Mouse (Mus musculus): ENCODE data around the gene Klhl15.
A peak's percentile ranks its signal among the peaks of the same experiment; 100 is the strongest.
"Not testable (repeated sequence)": the region's sequence is repeated elsewhere in the genome, so short reads cannot be mapped to it uniquely, and the experiment has no call there.

Klhl15 gene

GRCm38 (mm10) chrX:94234532-94235189, at the start of gene Klhl15:
TSS of gene Klhl15 (plus strand) at chrX:94234599.
- DNase-seq (ENCODE audit: low spot score): peak; percentile 90

DNA sequence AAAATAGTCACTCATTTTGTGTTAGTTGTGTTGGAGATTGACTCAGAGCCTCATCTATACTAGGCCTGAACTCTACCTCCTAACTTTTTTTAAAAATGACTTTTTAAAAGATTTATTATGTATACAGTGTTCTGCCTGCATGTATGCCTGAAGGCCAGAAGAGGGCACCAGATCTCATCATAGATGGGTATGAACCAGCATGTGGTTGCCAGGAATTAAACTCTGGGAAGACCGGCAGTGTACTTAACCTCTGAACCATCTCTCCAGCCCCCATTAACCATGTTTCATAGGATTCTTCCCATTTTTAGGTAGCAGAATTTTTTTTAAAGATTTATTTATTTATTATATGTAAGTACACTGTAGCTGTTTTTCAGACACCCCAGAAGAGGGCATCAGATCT, 49.2 kb upstream of the Klhl15 start:
- no peak for DNase-seq (ENCODE audit: low spot score)

DNA sequence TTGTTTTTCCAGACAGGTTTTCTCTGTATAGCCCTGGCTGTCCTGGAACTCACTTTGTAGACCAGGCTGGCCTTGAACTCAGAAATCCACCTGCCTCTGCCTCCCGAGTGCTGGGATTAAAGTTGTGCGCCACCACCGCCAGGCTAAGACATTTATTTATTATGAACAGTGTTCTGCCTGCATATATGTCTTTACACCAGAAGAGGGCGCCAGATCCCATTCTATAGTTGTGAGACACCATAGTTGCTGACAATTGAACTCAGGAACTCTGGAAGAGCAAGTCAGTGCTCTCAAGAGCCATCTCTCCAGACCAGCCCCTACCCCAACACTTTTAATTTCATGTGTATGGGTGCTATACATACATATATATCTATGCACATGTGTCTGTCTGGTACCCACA, 40.5 kb upstream of the Klhl15 start:
- not testable (repeated sequence) for DNase-seq (ENCODE audit: low spot score)

GRCm38 (mm10) chrX:94197789-94198188, 36.6 kb upstream of the Klhl15 start:
- no peak for DNase-seq (ENCODE audit: low spot score)

DNA sequence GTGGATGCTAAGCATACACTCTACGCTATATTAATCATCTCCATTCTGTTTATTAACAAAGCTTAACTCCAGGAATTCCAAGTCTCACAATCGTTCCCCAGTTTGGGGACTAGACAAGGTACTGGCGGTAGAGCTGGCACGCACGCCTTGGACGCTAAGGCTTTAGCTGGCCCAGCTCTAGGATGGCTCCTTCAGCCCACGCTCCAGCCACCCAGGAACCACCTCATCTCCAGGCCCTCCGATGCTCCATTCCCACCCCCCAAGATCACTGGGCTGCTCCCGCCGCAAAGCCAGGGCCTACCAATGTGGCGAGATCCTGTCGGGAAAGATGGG, 22.2 kb upstream of the Klhl15 start:
- no peak for DNase-seq (ENCODE audit: low spot score)

GRCm38 (mm10) chrX:94212597-94213321, 21.6 kb upstream of the Klhl15 start, which contains the start of gene Eif2s3x:
TSS of gene Eif2s3x (minus strand) at chrX:94212862.
- DNase-seq (ENCODE audit: low spot score): peak; percentile 84

DNA sequence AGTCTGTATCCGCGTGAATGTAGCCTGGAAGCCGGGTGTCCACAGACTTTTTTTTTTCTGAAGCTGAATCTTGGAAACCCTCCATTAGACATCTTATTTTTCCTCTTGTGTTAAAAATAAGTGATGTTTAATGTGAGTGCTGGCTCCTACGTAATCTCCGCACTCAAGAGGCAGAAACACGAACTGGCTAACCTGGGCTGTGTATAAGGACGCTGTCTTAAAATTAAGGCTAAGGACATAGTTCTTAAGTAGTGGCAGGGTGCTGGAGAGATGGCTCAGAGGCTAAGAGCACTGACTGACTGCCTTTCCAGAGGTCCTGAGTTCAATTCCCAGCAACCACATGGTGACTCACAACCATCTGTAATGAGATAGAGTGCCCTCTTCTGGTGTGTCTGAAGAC, 21.0 kb upstream of the Klhl15 start:
- DNase-seq (ENCODE audit: low spot score): no peak

- DNase-seq (ENCODE audit: low spot score): peak; percentile 38
These were observed 967 bp upstream of the Klhl15 start for GRCm38 (mm10) chrX:94233432-94233831.

DNA sequence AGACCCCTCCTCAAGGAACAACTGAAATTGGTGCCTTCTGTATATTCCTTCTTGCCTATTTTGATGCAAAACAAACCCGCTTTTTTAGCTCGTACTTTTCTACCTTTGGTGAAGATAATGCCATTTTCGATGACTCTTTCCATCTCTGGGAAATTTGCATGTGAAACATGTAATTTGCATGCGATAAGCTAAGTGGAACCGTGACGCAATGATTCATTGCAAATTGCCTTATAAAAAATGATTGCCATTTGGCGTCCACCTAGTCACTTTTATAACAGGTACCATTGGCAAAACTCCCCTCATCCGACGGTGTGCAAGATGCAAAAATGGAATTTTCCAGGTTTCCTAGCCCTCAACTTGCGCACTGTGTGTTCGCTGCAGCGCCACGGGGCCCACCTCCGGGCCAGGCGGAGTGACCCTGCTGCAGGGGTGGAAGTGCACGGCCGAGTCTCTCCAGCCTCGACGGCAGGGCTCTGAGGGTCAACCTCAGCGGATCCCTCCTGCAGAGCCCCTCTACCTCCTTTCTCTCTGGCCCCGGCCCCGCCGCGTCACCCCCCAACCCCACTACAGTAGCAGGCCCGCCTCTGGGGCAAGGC, 365 bp upstream of the Klhl15 start:
- no peak for DNase-seq (ENCODE audit: low spot score)

DNA sequence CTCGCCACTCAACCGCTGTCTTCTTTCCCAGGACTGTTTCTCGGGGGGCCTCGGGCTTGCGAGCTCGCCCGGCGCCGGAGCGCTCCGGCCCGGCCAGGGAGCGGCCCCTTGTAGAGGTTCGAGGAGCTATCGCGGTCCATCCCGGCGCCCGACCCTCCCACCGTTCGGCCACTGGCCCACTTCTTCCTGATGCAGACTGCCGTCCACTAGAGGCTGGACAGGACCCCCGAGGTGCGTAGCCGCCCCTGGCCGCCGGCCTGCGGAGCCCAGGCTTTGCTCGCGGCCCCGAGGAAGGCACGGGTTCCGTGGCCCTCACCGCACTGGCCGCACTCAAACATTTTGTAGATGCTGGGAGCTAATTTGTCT, 774 bp downstream of the Klhl15 start:
- DNase-seq (ENCODE audit: low spot score): peak; percentile 46

DNA sequence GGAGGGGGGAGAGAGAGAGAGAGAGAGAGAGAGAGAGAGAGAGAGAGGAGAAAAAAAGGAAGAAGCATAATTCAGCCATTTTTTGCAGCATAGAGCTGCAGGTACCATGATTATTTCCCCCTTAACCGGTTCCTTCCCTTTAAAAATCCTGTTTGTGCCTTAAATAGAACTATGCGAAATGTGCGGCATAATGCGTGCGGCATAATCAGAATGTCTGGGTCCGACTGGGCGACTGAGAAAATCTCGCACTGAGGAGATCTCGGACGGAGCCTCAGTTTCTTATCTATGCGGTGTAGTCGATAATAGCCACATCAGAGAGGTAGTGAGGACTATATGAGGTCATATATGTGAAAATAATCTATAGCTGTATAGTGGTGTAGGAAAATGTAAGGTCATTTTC, 1.2 kb downstream of the Klhl15 start:
- DNase-seq (ENCODE audit: low spot score): no peak

DNA sequence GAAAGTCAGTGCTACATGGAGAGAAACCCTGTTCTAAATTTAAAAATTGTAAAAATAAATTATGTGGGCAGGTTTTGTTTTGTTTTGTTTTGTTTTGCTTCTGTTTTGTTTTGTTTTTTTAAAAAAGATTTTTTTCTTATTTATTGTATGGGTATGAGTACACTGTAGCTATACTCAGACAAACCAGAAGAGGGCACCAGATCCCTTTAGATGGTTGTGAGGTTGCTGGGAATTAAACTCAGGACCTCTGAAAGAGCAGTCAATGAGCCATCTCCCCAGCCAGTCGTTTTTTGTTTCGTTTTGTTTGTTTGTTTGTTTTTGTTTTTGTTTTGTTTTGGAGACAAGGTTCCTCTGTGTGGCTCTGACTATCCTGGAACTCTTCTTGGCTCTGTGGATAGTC, 54.5 kb downstream of the Klhl15 start:
- DNase-seq (ENCODE audit: low spot score): no peak

- no peak for DNase-seq (ENCODE audit: low spot score)
These were observed 68.5 kb downstream of the Klhl15 start for GRCm38 (mm10) chrX:94302928-94303327.

DNA sequence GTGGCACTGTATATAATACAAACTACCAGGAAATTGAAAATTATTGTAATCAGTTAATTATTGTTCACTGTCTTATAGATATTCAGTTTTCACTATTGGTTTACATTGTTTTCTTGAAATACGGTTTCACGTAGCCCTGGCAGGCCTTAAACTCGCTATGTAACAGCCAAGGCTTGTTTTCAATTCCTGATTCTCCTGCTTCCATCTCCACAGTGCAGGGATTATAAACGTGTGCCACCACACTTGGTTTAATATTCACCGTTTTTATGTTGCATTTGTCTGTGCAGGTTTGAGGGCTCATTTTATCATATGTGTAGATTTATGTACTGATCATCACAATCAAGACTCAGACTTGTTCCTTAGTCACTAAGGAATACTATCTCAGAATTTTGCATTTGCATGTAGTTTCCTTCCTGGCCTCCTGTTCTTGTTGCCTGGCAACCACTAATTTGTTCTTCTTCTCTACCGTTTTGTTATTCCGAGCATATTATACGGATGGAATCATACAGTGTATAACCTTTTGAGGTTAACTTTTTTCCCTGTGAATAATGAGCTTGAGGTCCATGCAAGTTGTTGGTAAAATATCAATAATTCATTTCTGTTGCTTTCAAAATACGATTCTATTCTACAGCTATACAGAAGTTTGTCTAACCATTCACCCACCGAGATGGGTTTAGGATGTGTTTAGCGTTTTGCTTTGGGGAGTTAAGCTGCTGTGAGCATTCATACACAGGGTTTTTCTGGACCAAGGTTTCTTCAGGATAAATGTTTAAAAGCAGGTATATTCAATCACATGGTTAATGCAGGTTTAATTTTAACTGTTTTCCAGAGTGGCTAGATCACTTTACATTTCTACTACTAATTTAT, 86.9 kb downstream of the Klhl15 start:
- no peak for DNase-seq (ENCODE audit: low spot score)
